Mouse (Mus musculus) myocyte (in vitro differentiated cells): ENCODE data around the gene Ppp4r3b. TPM values are rescaled to one million over a fixed set of nuclear protein-coding genes. Genes with fewer than 3 reads are reported as not detected.

Experiments
- H3K27me3 ChIP-seq: one replicate; pipeline ENCODE4 v1.6.1; 2011; ENCODE audit not compliant: control insufficient read depth, insufficient read depth, insufficient read length
- H3K36me3 ChIP-seq: one replicate; pipeline ENCODE4 v1.6.1; 2011; ENCODE audit not compliant: control insufficient read depth, insufficient read depth
- H3K4me2 ChIP-seq: one replicate; pipeline ENCODE4 v1.6.1; 2011; ENCODE audit warnings: low read depth, control low read depth
- H3K4me3 ChIP-seq: one replicate; pipeline ENCODE4 v1.5.1; 2011; ENCODE audit warnings: mild to moderate bottlenecking, control low read depth, moderate library complexity
- H3K79me2 ChIP-seq: one replicate; pipeline ENCODE4 v1.6.1; 2011; ENCODE audit not compliant: control insufficient read depth, insufficient read depth
- H3ac ChIP-seq: one replicate; pipeline ENCODE4 v1.6.1; 2011; ENCODE audit not compliant: control insufficient read depth, insufficient read length
- CEBPB ChIP-seq: IDR thresholded peaks from 2 replicates; pipeline ENCODE4 v1.6.1; 2011; ENCODE audit warnings: mild to moderate bottlenecking, moderate library complexity; ENCODE audit not compliant: poor library complexity, insufficient read depth, severe bottlenecking
- E2F4 ChIP-seq: IDR thresholded peaks from one replicate; pipeline ENCODE4 v1.6.1; 2011; ENCODE audit warnings: mild to moderate bottlenecking, control low read depth, moderate library complexity; ENCODE audit not compliant: insufficient read depth
- MAX ChIP-seq: IDR thresholded peaks from one replicate; pipeline ENCODE4 v1.6.1; 2011; ENCODE audit warnings: low read depth, mild to moderate bottlenecking, control low read depth
- MYOD1 ChIP-seq, 3 experiments: IDR thresholded peaks; one replicate each; pipeline ENCODE4 v1.6.1; 2011; ENCODE audit warnings: control low read depth in 2 of 3, low read depth in 2 of 3, mild to moderate bottlenecking in 2 of 3, moderate library complexity in 1 of 3; ENCODE audit not compliant: insufficient read length in 2 of 3, control insufficient read depth in 1 of 3
- MYOG ChIP-seq, 3 experiments: IDR thresholded peaks; one replicate each; pipeline ENCODE4 v1.6.1; 2011; ENCODE audit warnings: control low read depth in 2 of 3, low read depth in 2 of 3, mild to moderate bottlenecking in 2 of 3; ENCODE audit not compliant: insufficient read length in 2 of 3, control insufficient read depth in 1 of 3, insufficient read depth in 1 of 3
- POLR2A ChIP-seq: IDR thresholded peaks from one replicate; pipeline ENCODE4 v1.6.1; 2011; ENCODE audit warnings: low read depth, mild to moderate bottlenecking, control low read depth, moderate library complexity; ENCODE audit not compliant: insufficient read length
- POLR2AphosphoS2 ChIP-seq: IDR thresholded peaks from one replicate; pipeline ENCODE4 v1.6.1; 2011; ENCODE audit warnings: low read depth, control low read depth; ENCODE audit not compliant: insufficient read length
- REST ChIP-seq: IDR thresholded peaks from one replicate; pipeline ENCODE4 v1.6.1; 2011; ENCODE audit warnings: mild to moderate bottlenecking, control low read depth, moderate library complexity; ENCODE audit not compliant: insufficient read depth, insufficient read length
- SRF ChIP-seq: IDR thresholded peaks from one replicate; pipeline ENCODE4 v1.6.1; 2011; ENCODE audit warnings: low read depth; ENCODE audit not compliant: control insufficient read depth, insufficient read length
- TCF12 ChIP-seq: IDR thresholded peaks from one replicate; pipeline ENCODE4 v1.6.1; 2011; ENCODE audit warnings: mild to moderate bottlenecking, control low read depth; ENCODE audit not compliant: poor library complexity, insufficient read depth, severe bottlenecking
- TCF3 ChIP-seq: IDR thresholded peaks from one replicate; pipeline ENCODE4 v1.6.1; 2011; ENCODE audit warnings: low read depth, control low read depth; ENCODE audit not compliant: insufficient read length
- USF1 ChIP-seq: IDR thresholded peaks from one replicate; pipeline ENCODE4 v1.6.1; 2011; ENCODE audit warnings: low read depth, mild to moderate bottlenecking, control low read depth, moderate library complexity
- polyA plus RNA-seq: library from polyadenylated mRNA; unstranded; fragments of >200 nt; fragmentation: generic; extraction: Trizol; gene quantifications from one replicate; pipeline ENCODE4 v1.2.1, GENCODE M21; 2012; ENCODE audit warnings: missing spikeins

Ppp4r3b gene
- polyA plus RNA-seq, 1 experiment: 6.0 TPM

- Histone ChIP-seq H3K4me2 (no peak overlapping the region), H3K4me3 (no peak overlapping the region), H3K36me3 (no peaks in the 10 kb centered on the region), H3ac (no peak overlapping the region), H3K27me3 (no peaks in the 10 kb centered on the region), H3K79me2 (no peaks in the 10 kb centered on the region)
- TF ChIP-seq POLR2A (no peak), MYOG (IDR thresholded peaks at IDR 0.05; ENCODE audit: control insufficient read depth in 1 of 3, insufficient read depth in 1 of 3, insufficient read length in 2 of 3, low read depth in 2 of 3) (no peak)
Measured at GRCm38 (mm10) chr11:29239353-29239752, 66.7 kb downstream of the Ppp4r3b start.

GRCm38 (mm10) chr11:29241961-29242360 lies 69.3 kb downstream of the Ppp4r3b start:
- TF ChIP-seq POLR2A (no peak), MYOD1 (IDR thresholded peaks at IDR 0.05; ENCODE audit: control insufficient read depth in 1 of 3, insufficient read length in 2 of 3, low read depth in 2 of 3) (peak; percentile 10 to 66 (median 26))

GRCm38 (mm10) chr11:29245988-29246387 lies 73.3 kb downstream of the Ppp4r3b start:
- Histone ChIP-seq H3K79me2 (peaks cover 8% of the 10 kb centered on the region), H3ac (no peak overlapping the region), H3K4me2 (peak overlapping the region; percentile 96), H3K27me3 (no peaks in the 10 kb centered on the region), H3K36me3 (no peaks in the 10 kb centered on the region), H3K4me3 (peak overlapping the region; percentile 67)
- TF ChIP-seq MYOG (IDR thresholded peaks at IDR 0.05; ENCODE audit: control insufficient read depth in 1 of 3, insufficient read depth in 1 of 3, insufficient read length in 2 of 3, low read depth in 2 of 3): no peak
- TF ChIP-seq TCF12: no peak
- no peak for TF ChIP-seq SRF
- TF ChIP-seq E2F4: no peak
- TF ChIP-seq MYOD1 (IDR thresholded peaks at IDR 0.05; ENCODE audit: control insufficient read depth in 1 of 3, insufficient read length in 2 of 3, low read depth in 2 of 3): no peak
- no peak for TF ChIP-seq TCF3
- TF ChIP-seq POLR2AphosphoS2: no peak
- no peak for TF ChIP-seq REST
- no peak for TF ChIP-seq MAX

More at GRCm38 (mm10) chr11:29241961-29242360, 69.3 kb downstream of the Ppp4r3b start:
- peaks cover 8% of the 10 kb centered on the region for H3K79me2 ChIP-seq
- H3K4me3 ChIP-seq: no peak overlapping the region
- no peaks in the 10 kb centered on the region for H3K27me3 ChIP-seq
- H3K4me2 ChIP-seq: no peak overlapping the region
- H3K36me3 ChIP-seq: no peaks in the 10 kb centered on the region
- H3ac ChIP-seq: no peak overlapping the region

GRCm38 (mm10) chr11:29246883-29247650 lies 74.4 kb downstream of the Ppp4r3b start, which contains the start of gene Cfap36:
TSS of gene Cfap36 (minus strand) at chr11:29247409.
- Histone ChIP-seq H3K27me3 (no peaks in the 10 kb centered on the region), H3K36me3 (no peaks in the 10 kb centered on the region), H3ac (no peak within 1 kb of the TSS), H3K4me2 (peak within 1 kb of the TSS; percentile 96), H3K4me3 (peak within 1 kb of the TSS; percentile 67), H3K79me2 (peaks cover 8% of the 10 kb centered on the region)
- no peak for TF ChIP-seq SRF
- TF ChIP-seq E2F4: no peak
- TF ChIP-seq POLR2AphosphoS2: peak; percentile 43
- no peak for TF ChIP-seq TCF12
- TF ChIP-seq USF1: no peak
- no peak for TF ChIP-seq MAX
- peak; percentile 46 for TF ChIP-seq POLR2A
- TF ChIP-seq MYOG (IDR thresholded peaks at IDR 0.05; ENCODE audit: control insufficient read depth in 1 of 3, insufficient read depth in 1 of 3, insufficient read length in 2 of 3, low read depth in 2 of 3): no peak
- TF ChIP-seq REST: no peak
- TF ChIP-seq TCF3: no peak
- TF ChIP-seq MYOD1 (IDR thresholded peaks at IDR 0.05; ENCODE audit: control insufficient read depth in 1 of 3, insufficient read length in 2 of 3, low read depth in 2 of 3): no peak
- TF ChIP-seq CEBPB: no peak

- H3ac ChIP-seq: no peak overlapping the region
- H3K4me2 ChIP-seq: peak overlapping the region; percentile 88
- peak overlapping the region; percentile 67 for H3K4me3 ChIP-seq
- H3K79me2 ChIP-seq: peaks cover 8% of the 10 kb centered on the region
- no peak for TF ChIP-seq TCF3
- TF ChIP-seq POLR2A: no peak
- TF ChIP-seq E2F4: no peak
- no peak for TF ChIP-seq SRF
- no peak for TF ChIP-seq MAX
- TF ChIP-seq USF1: no peak
- TF ChIP-seq REST: no peak
- no peak for TF ChIP-seq POLR2AphosphoS2
- TF ChIP-seq CEBPB: no peak
- no peak for TF ChIP-seq MYOG (IDR thresholded peaks at IDR 0.05; ENCODE audit: control insufficient read depth in 1 of 3, insufficient read depth in 1 of 3, insufficient read length in 2 of 3, low read depth in 2 of 3)
- no peak for TF ChIP-seq TCF12
- no peak for TF ChIP-seq MYOD1 (IDR thresholded peaks at IDR 0.05; ENCODE audit: control insufficient read depth in 1 of 3, insufficient read length in 2 of 3, low read depth in 2 of 3)
- H3K27me3 ChIP-seq: no peaks in the 10 kb centered on the region
- no peaks in the 10 kb centered on the region for H3K36me3 ChIP-seq
Measured at GRCm38 (mm10) chr11:29247725-29248124, 75.0 kb downstream of the Ppp4r3b start.
